Mouse (Mus musculus) neural tube, embryonic 12.5 days (tissue): ENCODE results near the gene Coro2a. TPM values are rescaled to one million over a fixed set of nuclear protein-coding genes. Genes with fewer than 3 reads are reported as not detected.

Source experiments
- ATAC-seq: fragments of 200-750 bp; cut with Nextera tagmentation; 2 replicates; pipeline ENCODE4 v1.8.0; 2017; ENCODE audit warnings: low read depth, mild to moderate bottlenecking, moderate TSS enrichment, moderate library complexity; ENCODE audit not compliant: low FRiP score
- H3K27ac ChIP-seq: fragments of 300-500 bp; sonication (generic); 2 replicates; pipeline ENCODE4 v1.5.1; 2016
- H3K27me3 ChIP-seq: fragments of 300-500 bp; sonication (generic); replicated peaks from 2 replicates; pipeline ENCODE4 v1.6.1; 2016; ENCODE audit warnings: mild to moderate bottlenecking
- H3K36me3 ChIP-seq: fragments of 300-500 bp; sonication (generic); 2 replicates; pipeline ENCODE4 v1.6.1; 2016; ENCODE audit warnings: mild to moderate bottlenecking
- H3K4me1 ChIP-seq: fragments of 300-500 bp; sonication (generic); 2 replicates; pipeline ENCODE4 v1.6.1; 2016
- H3K4me2 ChIP-seq: fragments of 300-500 bp; sonication (generic); replicated peaks from 2 replicates; pipeline ENCODE4 v1.6.1; 2016; ENCODE audit warnings: mild to moderate bottlenecking
- H3K4me3 ChIP-seq: fragments of 300-500 bp; sonication (generic); 2 replicates; pipeline ENCODE4 v1.5.1; 2016
- H3K9ac ChIP-seq: fragments of 300-500 bp; sonication (generic); 2 replicates; pipeline ENCODE4 v1.6.1; 2016; ENCODE audit warnings: mild to moderate bottlenecking
- H3K9me3 ChIP-seq: fragments of 300-500 bp; sonication (generic); 2 replicates; pipeline ENCODE4 v1.6.1; 2016; ENCODE audit warnings: mild to moderate bottlenecking
- WGBS: fragments of 180-500 bp; shearing (Covaris S2); methylation state at CpG from one replicate; pipeline ENCODE4 v1.1.7; 2016; 5-methylcytosine and 5-hydroxymethylcytosine counted together
- polyA plus RNA-seq: library from polyadenylated mRNA; unstranded; fragments of >200 nt; fragmentation: Nextera tagmentation; extraction: Ambion mirVana; gene quantifications from 2 replicates; pipeline ENCODE4 v1.2.1, GENCODE M21; 2016

Gene Coro2a
- polyA plus RNA-seq, 1 experiment from 2014 or later, result 18.8 TPM

- Histone ChIP-seq H3K9me3 (no peaks in the 10 kb centered on the region), H3K9ac (no peak overlapping the region), H3K4me1 (0 out of 2 replicates have a peak, but pooled peaks cover 4% of the 10 kb centered on the region), H3K4me2 (no peak overlapping the region), H3K36me3 (no peaks in the 10 kb centered on the region; the same call in 1 of the 2 replicates), H3K27ac (no peak overlapping the region), H3K27me3 (0 out of 2 replicates have a peak, but pooled peaks cover 3% of the 10 kb centered on the region), H3K4me3 (no peak overlapping the region)
- 11% methylated on average over 9 of the region's 9 CpGs for whole genome bisulfite sequencing
- no peak for ATAC-seq
Measured at GRCm38 (mm10) chr4:46545498-46545897, 56.5 kb downstream of the Coro2a start.

- H3K9ac ChIP-seq, result no peak overlapping the region
- 0 out of 2 replicates have a peak, but pooled peaks cover 3% of the 10 kb centered on the region for H3K27me3 ChIP-seq
Measured at GRCm38 (mm10) chr4:46544313-46544712, 57.7 kb downstream of the Coro2a start.

GRCm38 (mm10) chr4:46543366-46544050 lies 58.5 kb downstream of the Coro2a start:
- no peak overlapping the region for H3K4me2 ChIP-seq
- ATAC-seq, result no peak
- H3K4me3 ChIP-seq, result no peak overlapping the region
- H3K4me1 ChIP-seq, result 0 out of 2 replicates have a peak, but pooled peaks cover 4% of the 10 kb centered on the region
- no peaks in the 10 kb centered on the region for H3K9me3 ChIP-seq
- H3K9ac ChIP-seq, result no peak overlapping the region
- H3K36me3 ChIP-seq, result no peaks in the 10 kb centered on the region
- no peak overlapping the region for H3K27ac ChIP-seq
- WGBS, result 94% methylated on average over 13 of the region's 13 CpGs
- H3K27me3 ChIP-seq, result 0 out of 2 replicates have a peak, but pooled peaks cover 3% of the 10 kb centered on the region

More at GRCm38 (mm10) chr4:46544313-46544712, 57.7 kb downstream of the Coro2a start:
- H3K4me2 ChIP-seq, result no peak overlapping the region
- 0 out of 2 replicates have a peak, but pooled peaks cover 4% of the 10 kb centered on the region for H3K4me1 ChIP-seq
- no peaks in the 10 kb centered on the region for H3K9me3 ChIP-seq
- ATAC-seq, result no peak
- no peak overlapping the region for H3K4me3 ChIP-seq
- H3K36me3 ChIP-seq, result no peaks in the 10 kb centered on the region; the same call in 1 of the 2 replicates
- no peak overlapping the region for H3K27ac ChIP-seq
- WGBS, result 41% methylated on average over 1 of the region's 1 CpGs

- H3K27ac ChIP-seq, result no peak overlapping the region
- ATAC-seq, result no peak
Measured at GRCm38 (mm10) chr4:46541707-46542106, 60.3 kb downstream of the Coro2a start.

GRCm38 (mm10) chr4:46539167-46539566 lies 62.8 kb downstream of the Coro2a start:
- no peaks in the 10 kb centered on the region for H3K9me3 ChIP-seq
- 63% methylated on average over 9 of the region's 9 CpGs for WGBS
- no peak overlapping the region for H3K27ac ChIP-seq
- no peak overlapping the region for H3K4me2 ChIP-seq
- H3K9ac ChIP-seq, result no peak overlapping the region
- no peak overlapping the region for H3K4me3 ChIP-seq
- peaks cover 6% of the 10 kb centered on the region; the same call in 1 of the 2 replicates for H3K4me1 ChIP-seq
- no peaks in the 10 kb centered on the region for H3K36me3 ChIP-seq
- peaks cover 34% of the 10 kb centered on the region for H3K27me3 ChIP-seq
- ATAC-seq, result no peak

More at GRCm38 (mm10) chr4:46541707-46542106, 60.3 kb downstream of the Coro2a start:
- H3K4me1 ChIP-seq, result 0 out of 2 replicates have a peak, but pooled peaks cover 1% of the 10 kb centered on the region
- H3K4me3 ChIP-seq, result no peak overlapping the region
- no peak overlapping the region for H3K4me2 ChIP-seq
- peaks cover 12% of the 10 kb centered on the region for H3K27me3 ChIP-seq
- no peak overlapping the region for H3K9ac ChIP-seq
- H3K36me3 ChIP-seq, result no peaks in the 10 kb centered on the region
- no peaks in the 10 kb centered on the region for H3K9me3 ChIP-seq
- 46% methylated on average over 9 of the region's 9 CpGs for WGBS

- peaks cover 6% of the 10 kb centered on the region; the same call in 1 of the 2 replicates for H3K4me1 ChIP-seq
- H3K9ac ChIP-seq, result peak within 1 kb of the TSS; percentile 55
- peak; percentile 56; the same call in 1 of the 2 replicates for ATAC-seq
- no peak within 1 kb of the TSS for H3K27ac ChIP-seq
- no peaks in the 10 kb centered on the region for H3K9me3 ChIP-seq
- H3K4me3 ChIP-seq, result peak within 1 kb of the TSS; percentile 44
- peaks cover 52% of the 10 kb centered on the region for H3K27me3 ChIP-seq
- under 1% methylated on average over 46 of the region's 46 CpGs for WGBS
- H3K4me2 ChIP-seq, result peak within 1 kb of the TSS; percentile 80
- no peaks in the 10 kb centered on the region for H3K36me3 ChIP-seq
Measured at GRCm38 (mm10) chr4:46535840-46536361, 66.1 kb downstream of the Coro2a start, which contains the start of gene Trim14. Gene Trim14, minus strand, starts transcription at chr4:46536141.

GRCm38 (mm10) chr4:46535094-46535830 lies 66.7 kb downstream of the Coro2a start:
- Histone ChIP-seq H3K36me3 (no peaks in the 10 kb centered on the region), H3K4me2 (peak overlapping the region; percentile 80), H3K27me3 (peaks cover 52% of the 10 kb centered on the region), H3K27ac (no peak overlapping the region), H3K9ac (peak overlapping the region; percentile 55), H3K9me3 (no peaks in the 10 kb centered on the region), H3K4me3 (peak overlapping the region; percentile 44), H3K4me1 (peaks cover 6% of the 10 kb centered on the region; the same call in 1 of the 2 replicates)
- 5% methylated on average over 16 of the region's 16 CpGs for WGBS
- ATAC-seq, result no peak

GRCm38 (mm10) chr4:46533934-46534720 lies 67.9 kb downstream of the Coro2a start:
- ATAC-seq, result no peak
- 10% methylated on average over 29 of the region's 29 CpGs for WGBS
- Histone ChIP-seq H3K9ac (0 out of 2 replicates have a peak overlapping the region, but pooled peaks have one; percentile 29), H3K36me3 (no peaks in the 10 kb centered on the region), H3K4me1 (peaks cover 6% of the 10 kb centered on the region; the same call in 1 of the 2 replicates), H3K9me3 (no peaks in the 10 kb centered on the region), H3K4me3 (no peak overlapping the region), H3K27ac (no peak overlapping the region), H3K27me3 (peaks cover 52% of the 10 kb centered on the region), H3K4me2 (peak overlapping the region; percentile 51)

- WGBS, result 86% methylated on average over 7 of the region's 7 CpGs
- no peak overlapping the region for H3K27ac ChIP-seq
- H3K4me1 ChIP-seq, result peaks cover 6% of the 10 kb centered on the region; the same call in 1 of the 2 replicates
- H3K36me3 ChIP-seq, result no peaks in the 10 kb centered on the region
- H3K4me3 ChIP-seq, result no peak overlapping the region
- H3K9me3 ChIP-seq, result no peaks in the 10 kb centered on the region
- ATAC-seq, result no peak
- no peak overlapping the region for H3K4me2 ChIP-seq
- peaks cover 50% of the 10 kb centered on the region for H3K27me3 ChIP-seq
- H3K9ac ChIP-seq, result no peak overlapping the region
Measured at GRCm38 (mm10) chr4:46532926-46533325, 69.1 kb downstream of the Coro2a start.

- Histone ChIP-seq H3K9me3 (no peaks in the 10 kb centered on the region), H3K27me3 (peaks cover 45% of the 10 kb centered on the region), H3K27ac (no peak overlapping the region), H3K36me3 (no peaks in the 10 kb centered on the region), H3K4me2 (no peak overlapping the region), H3K9ac (no peak overlapping the region), H3K4me3 (no peak overlapping the region), H3K4me1 (peaks cover 8% of the 10 kb centered on the region; the same call in 1 of the 2 replicates)
- no peak for ATAC-seq
- 84% methylated on average over 2 of the region's 2 CpGs for WGBS
Measured at GRCm38 (mm10) chr4:46532511-46532910, 69.5 kb downstream of the Coro2a start.

- WGBS, result 40% methylated on average over 7 of the region's 7 CpGs
Measured at GRCm38 (mm10) chr4:46529722-46530121, 72.3 kb downstream of the Coro2a start.

More at GRCm38 (mm10) chr4:46529722-46530121, 72.3 kb downstream of the Coro2a start:
- no peak for ATAC-seq
- no peak overlapping the region for H3K4me3 ChIP-seq
- H3K27me3 ChIP-seq, result peaks cover 23% of the 10 kb centered on the region
- H3K4me2 ChIP-seq, result no peak overlapping the region
- H3K4me1 ChIP-seq, result peaks cover 6% of the 10 kb centered on the region; the same call in 1 of the 2 replicates
- H3K36me3 ChIP-seq, result no peaks in the 10 kb centered on the region
- no peaks in the 10 kb centered on the region for H3K9me3 ChIP-seq
- H3K9ac ChIP-seq, result no peak overlapping the region
- no peak overlapping the region for H3K27ac ChIP-seq
